Mouse (Mus musculus) CH12.LX (cell line): Measurements from ENCODE around the gene Plekhm1. TPM values are rescaled to one million over a fixed set of nuclear protein-coding genes. Genes with fewer than 3 reads are reported as not detected.
A peak's percentile ranks its signal among the peaks of the same experiment; 100 is the strongest.
"Not testable (repeated sequence)": the region's sequence is repeated elsewhere in the genome, so short reads cannot be mapped to it uniquely, and the experiment has no call there.

Experiments used
- DNase-seq: peaks from one replicate; pipeline ENCODE4 v3.0.0-alpha.2; 2013; ENCODE audit errors: extremely low read depth
- H3K27ac ChIP-seq: 2 replicates; pipeline ENCODE4 v1.5.1; 2012; ENCODE audit warnings: low read depth, mild to moderate bottlenecking, control low read depth, moderate library complexity; ENCODE audit not compliant: insufficient read depth
- H3K27me3 ChIP-seq: replicated peaks from 2 replicates; pipeline ENCODE3; 2012; ENCODE audit warnings: inconsistent platforms
- H3K36me3 ChIP-seq, 2 experiments: replicated peaks in 1 of 2; 2 replicates each; pipeline versions ENCODE3 to v1.6.1; 2012; ENCODE audit warnings: inconsistent platforms in 1 of 2, low read length in 1 of 2, mild to moderate bottlenecking in 1 of 2, mixed read lengths in 1 of 2, moderate library complexity in 1 of 2; ENCODE audit not compliant: control insufficient read depth in 1 of 2, insufficient read depth in 1 of 2
- H3K4me1 ChIP-seq, 2 experiments: 2 replicates each; pipeline ENCODE4 v1.6.1; 2012; ENCODE audit warnings: inconsistent platforms in 1 of 2, moderate library complexity in 1 of 2; ENCODE audit not compliant: insufficient read depth in 2 of 2, control insufficient read depth in 1 of 2
- H3K4me2 ChIP-seq: 2 replicates; pipeline ENCODE4 v1.6.1; 2012; ENCODE audit warnings: low read depth, mild to moderate bottlenecking, control low read depth; ENCODE audit not compliant: poor library complexity, insufficient read depth, severe bottlenecking
- H3K4me3 ChIP-seq, 3 experiments: fragments of 150-350 bp in 1 of 3; sonication (generic) in 1 of 3; replicated peaks in 1 of 3; 2 replicates each; pipeline versions ENCODE3 to v1.5.1; 2011 to 2012; ENCODE audit warnings: low read depth in 2 of 3, low read length in 2 of 3, mild to moderate bottlenecking in 2 of 3, moderate library complexity in 2 of 3, control low read depth in 1 of 3, improper control_type of control experiment in 1 of 3, inconsistent platforms in 1 of 3, mixed read lengths in 1 of 3; ENCODE audit not compliant: poor library complexity in 1 of 3
- H3K79me2 ChIP-seq: replicated peaks from 2 replicates; pipeline ENCODE4 v1.6.1; 2012; ENCODE audit warnings: mild to moderate bottlenecking, moderate library complexity; ENCODE audit not compliant: control insufficient read depth, poor library complexity, insufficient read depth, severe bottlenecking; ENCODE audit errors: extremely low read depth
- H3K9ac ChIP-seq: 2 replicates; pipeline ENCODE4 v1.6.1; 2012; ENCODE audit warnings: low read depth, mild to moderate bottlenecking, control low read depth, moderate library complexity; ENCODE audit not compliant: insufficient read depth
- H3K9me3 ChIP-seq: replicated peaks from 2 replicates; pipeline ENCODE3; 2012; ENCODE audit warnings: low read length, inconsistent platforms, mixed read lengths
- CHD2 ChIP-seq: IDR thresholded peaks from 2 replicates; pipeline ENCODE4 v1.6.1; 2011; ENCODE audit warnings: low read length, improper control_type of control experiment
- CTCF ChIP-seq, 2 experiments: IDR thresholded peaks in 1 of 2; conservative IDR thresholded peaks in 1 of 2; 2 replicates each; pipeline ENCODE4 v1.5.1; 2011 to 2012; ENCODE audit warnings: low read depth in 2 of 2, low read length in 2 of 2, improper control_type of control experiment in 1 of 2, inconsistent platforms in 1 of 2, mild to moderate bottlenecking in 1 of 2, moderate library complexity in 1 of 2
- E2F4 ChIP-seq: IDR thresholded peaks from 2 replicates; pipeline ENCODE4 v1.6.1; 2011; ENCODE audit warnings: low read depth, low read length, improper control_type of control experiment; ENCODE audit not compliant: insufficient replicate concordance
- ELF1 ChIP-seq: IDR thresholded peaks from 2 replicates; pipeline ENCODE4 v1.6.1; 2014; ENCODE audit warnings: low read depth, mild to moderate bottlenecking, inconsistent platforms, low read length, improper control_type of control experiment
- ETS1 ChIP-seq: conservative IDR thresholded peaks from 2 replicates; pipeline ENCODE4 v1.6.1; 2012; ENCODE audit warnings: low read depth, mild to moderate bottlenecking, inconsistent platforms, low read length, improper control_type of control experiment, moderate library complexity
- GABPA ChIP-seq: IDR thresholded peaks from 2 replicates; pipeline ENCODE4 v1.6.1; 2012; ENCODE audit warnings: low read depth, low read length, improper control_type of control experiment, inconsistent platforms; ENCODE audit not compliant: insufficient replicate concordance
- HCFC1 ChIP-seq: IDR thresholded peaks from 2 replicates; pipeline ENCODE4 v1.6.1; 2012; ENCODE audit warnings: low read depth, mild to moderate bottlenecking, inconsistent platforms, low read length, improper control_type of control experiment
- JUN ChIP-seq: IDR thresholded peaks from 2 replicates; pipeline ENCODE4 v1.6.1; 2011; ENCODE audit warnings: low read depth, mild to moderate bottlenecking, low read length, improper control_type of control experiment, moderate library complexity; ENCODE audit not compliant: insufficient read depth
- KAT2A ChIP-seq: IDR thresholded peaks from 2 replicates; pipeline ENCODE4 v1.6.1; 2012; ENCODE audit warnings: low read length, improper control_type of control experiment, inconsistent platforms; ENCODE audit not compliant: insufficient replicate concordance
- MAX ChIP-seq: IDR thresholded peaks from 2 replicates; pipeline ENCODE4 v1.6.1; 2011; ENCODE audit warnings: low read length, improper control_type of control experiment
- MEF2A ChIP-seq: IDR thresholded peaks from 2 replicates; pipeline ENCODE4 v1.6.1; 2014; ENCODE audit warnings: low read depth, mild to moderate bottlenecking, inconsistent platforms, low read length, improper control_type of control experiment, borderline replicate concordance
- MYC ChIP-seq: IDR thresholded peaks from 2 replicates; pipeline ENCODE4 v1.6.1; 2011; ENCODE audit warnings: low read depth, mild to moderate bottlenecking, improper control_type of control experiment, low read length
- NRF1 ChIP-seq: IDR thresholded peaks from 2 replicates; pipeline ENCODE4 v1.6.1; 2014; ENCODE audit warnings: low read depth, mild to moderate bottlenecking, inconsistent platforms, low read length, improper control_type of control experiment, moderate library complexity
- PAX5 ChIP-seq: IDR thresholded peaks from 2 replicates; pipeline ENCODE4 v1.6.1; 2012; ENCODE audit warnings: low read length, inconsistent platforms, mixed read lengths
- POLR2A ChIP-seq: IDR thresholded peaks from 2 replicates; pipeline ENCODE4 v1.6.1; 2011; ENCODE audit warnings: low read depth, mild to moderate bottlenecking, improper control_type of control experiment, low read length
- POLR2AphosphoS2 ChIP-seq: IDR thresholded peaks from 2 replicates; pipeline ENCODE4 v1.6.1; 2011; ENCODE audit warnings: low read depth, low read length, improper control_type of control experiment
- SIN3A ChIP-seq: IDR thresholded peaks from 2 replicates; pipeline ENCODE4 v1.6.1; 2012; ENCODE audit warnings: low read length, improper control_type of control experiment, inconsistent platforms
- SMC3 ChIP-seq: IDR thresholded peaks from 2 replicates; pipeline ENCODE4 v1.6.1; 2011; ENCODE audit warnings: low read depth, low read length, improper control_type of control experiment
- TBP ChIP-seq: conservative IDR thresholded peaks from 2 replicates; pipeline ENCODE4 v1.6.1; 2011; ENCODE audit warnings: low read depth, low read length, improper control_type of control experiment
- USF1 ChIP-seq: IDR thresholded peaks from 2 replicates; pipeline ENCODE4 v1.6.1; 2014; ENCODE audit warnings: low read depth, mild to moderate bottlenecking, inconsistent platforms, low read length, improper control_type of control experiment
- ZC3H11A ChIP-seq: IDR thresholded peaks from 2 replicates; pipeline ENCODE4 v1.6.1; 2012; ENCODE audit warnings: low read depth, mild to moderate bottlenecking, inconsistent platforms, low read length, improper control_type of control experiment
- ZNF384 ChIP-seq: IDR thresholded peaks from 2 replicates; pipeline ENCODE4 v1.6.1; 2012; ENCODE audit warnings: low read depth, low read length, improper control_type of control experiment, inconsistent platforms
- dilution Hi-C: fragments of 300-500 bp; cut with MboI; formaldehyde crosslinking; loops from 2 replicates; pipeline ENCODE4 v1.14.3; 2020; ENCODE audit warnings: low sequenced_read_pairs; ENCODE audit not compliant: extremely low pct_unique_long_range_greater_than_20kb, extremely low pct_ligation_motif_present
- in situ Hi-C: fragments of 300-500 bp; cut with MboI; formaldehyde crosslinking; loops from 3 replicates; pipeline ENCODE4 v1.14.3; 2019; ENCODE audit warnings: low sequenced_read_pairs, low pct_ligation_motif_present, low pct_unique_long_range_greater_than_20kb, mixed read lengths
- polyA plus RNA-seq: library from polyadenylated mRNA; unstranded; fragments of >175 nt; gene quantifications from 2 replicates; pipeline ENCODE4 v1.2.1, GENCODE M21; 2012; ENCODE audit warnings: low read depth; ENCODE audit not compliant: insufficient read length
- total RNA-seq, 2 experiments: library from RNA; depleted of rRNA; stranded (reverse); fragments of 300-350 nt in 1 of 2; fragments of >200 nt in 1 of 2; gene quantifications; 2 replicates each; pipeline ENCODE4 v1.2.3; 2012 to 2014

Plekhm1 gene
- total and polyA plus RNA-seq, 3 experiments, result 3.5 to 23.2 (median 5.3) TPM

DNA sequence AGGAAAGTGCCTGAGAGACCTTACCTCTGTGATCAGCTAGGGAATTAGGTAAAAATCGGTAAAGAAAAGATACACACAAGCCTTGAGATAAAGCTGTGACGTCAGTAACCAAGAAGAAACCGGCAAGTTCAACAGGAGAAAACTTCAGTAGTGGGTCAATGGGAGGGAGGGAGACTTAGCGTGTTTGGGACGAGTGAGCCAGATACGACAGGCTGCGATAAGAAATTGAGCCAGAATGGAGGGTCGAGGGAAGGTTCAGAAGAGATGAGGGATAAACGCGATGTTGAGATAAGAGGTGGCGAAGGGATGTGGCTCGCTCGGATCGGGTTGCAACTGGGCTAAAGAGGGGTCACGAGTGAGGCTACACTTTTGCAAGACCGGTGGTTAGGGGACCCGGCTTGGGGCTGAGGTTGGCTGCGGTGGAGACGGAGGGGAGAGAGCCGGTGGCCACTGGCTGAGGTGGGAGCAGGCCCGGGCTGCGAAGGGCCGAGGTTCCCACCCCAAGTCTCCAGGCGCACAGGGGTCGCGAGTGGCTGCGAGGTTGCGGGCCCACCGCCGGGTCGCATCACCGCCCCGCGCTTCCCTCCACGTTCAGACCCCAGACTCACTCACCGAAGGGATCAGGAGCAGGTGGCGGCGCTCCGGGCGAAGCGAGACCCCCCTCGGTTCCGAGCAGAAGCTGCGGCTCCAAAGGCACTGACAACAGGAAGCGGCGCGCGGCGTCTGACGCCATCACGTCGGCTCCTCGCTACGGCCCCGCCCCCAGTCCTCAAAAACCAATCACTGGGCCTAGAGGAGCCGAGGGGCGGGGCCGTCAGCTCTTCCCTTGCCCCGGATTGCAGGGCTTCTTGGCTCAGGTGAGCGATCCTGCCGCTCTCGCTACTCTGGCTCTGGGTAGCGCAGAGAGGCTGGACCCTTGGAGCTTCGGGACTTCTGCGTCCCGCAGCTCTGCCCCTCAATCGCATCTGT is at the start of gene Plekhm1 (continued):
- no peak for TF ChIP-seq MYC

DNA sequence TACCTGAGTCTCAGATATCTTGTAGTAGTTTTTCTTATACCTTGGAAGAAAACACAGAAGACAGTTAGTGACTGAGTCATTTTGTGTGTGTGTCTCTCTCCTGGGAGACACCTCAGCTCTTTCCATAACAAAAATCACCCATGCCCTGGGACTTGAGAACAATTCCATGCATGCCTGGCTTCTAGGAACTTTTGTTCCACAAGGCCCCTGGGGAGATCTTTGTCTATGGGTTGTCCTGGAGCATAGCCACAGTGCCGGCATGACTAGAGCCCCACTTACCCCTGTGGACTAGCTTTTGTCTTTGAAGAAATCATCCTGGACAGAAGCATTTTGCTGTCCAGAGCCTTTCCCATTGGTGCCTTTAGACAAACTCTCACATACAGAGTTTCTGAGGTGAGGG is 38.6 kb upstream of the Plekhm1 start:
- H3K4me1 ChIP-seq, in situ Hi-C loops, H3K36me3 ChIP-seq, H3K27me3 ChIP-seq, H3K4me3 ChIP-seq, H3K9ac ChIP-seq, H3K27ac ChIP-seq, DNase-seq, H3K9me3 ChIP-seq, H3K4me2 ChIP-seq, H3K79me2 ChIP-seq, dilution Hi-C loops: not testable (repeated sequence)

DNA sequence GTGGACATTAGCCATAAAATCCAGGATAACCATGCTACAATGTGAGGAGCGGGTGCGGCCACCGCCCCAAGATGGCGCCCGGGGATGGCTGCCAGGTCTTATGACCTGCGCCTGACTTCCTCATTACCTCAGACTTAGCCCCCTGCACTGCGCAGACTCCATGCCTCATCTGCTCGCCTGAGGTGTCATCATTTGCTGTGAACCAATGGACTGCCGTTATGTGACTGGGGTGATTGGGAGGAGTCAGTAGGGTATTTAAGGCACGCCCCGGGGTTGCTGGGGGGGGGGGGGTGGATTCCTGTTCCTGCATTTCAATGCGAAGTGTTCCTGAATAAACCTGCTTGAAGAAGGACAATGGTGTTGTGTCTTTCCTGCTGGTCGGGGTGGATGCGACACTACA is 37.2 kb upstream of the Plekhm1 start:
- H3K27ac ChIP-seq, H3K4me3 ChIP-seq, H3K9ac ChIP-seq, dilution Hi-C loops, H3K79me2 ChIP-seq, H3K36me3 ChIP-seq, H3K4me1 ChIP-seq, DNase-seq, H3K4me2 ChIP-seq, H3K27me3 ChIP-seq, H3K9me3 ChIP-seq, in situ Hi-C loops: not testable (repeated sequence)

DNA sequence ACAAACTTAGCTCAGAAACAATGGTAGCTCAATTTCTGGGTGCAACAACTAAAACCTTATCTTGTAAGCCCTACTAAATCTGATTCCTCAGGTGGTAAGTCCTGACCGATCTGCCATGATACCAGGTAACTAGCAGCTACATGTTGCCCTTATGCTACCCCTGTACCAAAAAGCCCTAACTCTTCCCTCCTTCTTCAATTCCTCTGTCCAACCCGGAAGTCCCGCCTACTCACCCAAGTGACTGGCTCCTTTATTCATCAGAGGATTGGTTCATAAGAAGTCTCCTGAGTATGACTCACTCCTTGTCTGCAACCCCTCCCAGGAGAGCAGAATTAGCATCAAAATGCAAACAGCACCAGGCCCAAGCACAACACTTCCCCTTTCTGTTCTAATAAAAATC is 31.2 kb upstream of the Plekhm1 start:
- in situ Hi-C loops (no loop called here), dilution Hi-C loops (no loop called here)
- H3K9me3 ChIP-seq, result peaks cover 3% of the 10 kb centered on the region
- peaks cover 0 to 16% of the 10 kb centered on the region in 2 experiments; a peak in 3 of 4 replicates for H3K4me1 ChIP-seq
- peak overlapping the region; percentile 81 for H3K9ac ChIP-seq
- peak overlapping the region; percentile 44 for H3K4me2 ChIP-seq
- H3K79me2 ChIP-seq, result no peaks in the 10 kb centered on the region
- peak overlapping the region; percentile 38 to 54 (median 50) for H3K4me3 ChIP-seq
- H3K27me3 ChIP-seq, result no peaks in the 10 kb centered on the region
- H3K27ac ChIP-seq, result peak overlapping the region; percentile 2; the same call in 1 of the 2 replicates
- no peaks in the 10 kb centered on the region for H3K36me3 ChIP-seq
- DNase-seq, result peak; percentile 98
- TF ChIP-seq CHD2 (no peak), GABPA (no peak), MAX (no peak), MYC (no peak), KAT2A (no peak), CTCF (conservative IDR thresholded peaks at IDR 0.05 in 1 of 2, IDR thresholded peaks at IDR 0.05 in 1 of 2; ENCODE audit: low read depth in 2 of 2, low read length in 2 of 2) (no peak), ETS1 (peak; percentile 40), SIN3A (peak; percentile 63; the same call in 1 of the 2 replicates), ZNF384 (no peak), E2F4 (peak; percentile 73; the same call in 1 of the 2 replicates), JUN (peak; percentile 92), NRF1 (no peak; the same call in 1 of the 2 replicates), MEF2A (no peak; the same call in 1 of the 2 replicates), ELF1 (peak; percentile 97), USF1 (no peak), PAX5 (no peak), TBP (peak; percentile 98), SMC3 (no peak), ZC3H11A (no peak), POLR2A (peak; percentile 97), HCFC1 (peak; percentile 75), POLR2AphosphoS2 (peak; percentile 97)
